Mouse (Mus musculus) heart, embryonic 11.5 days (tissue): ENCODE measurements at regions not wholly inside any gene's neighbourhood (a gene's known extent, or its start where the extent isn't known, plus 50 kb on each side); places are given as distances from the start of the nearest gene placed in this dataset.

ENCODE experiments used
- ATAC-seq: fragments of 200-750 bp; cut with Nextera tagmentation; replicated peaks from 2 replicates; pipeline ENCODE4 v1.8.0; 2017; ENCODE audit warnings: moderate library complexity; ENCODE audit not compliant: insufficient number of reproducible peaks, low FRiP score, low TSS enrichment
- H3K27ac ChIP-seq: fragments of 300-500 bp; sonication (generic); 2 replicates; pipeline ENCODE4 v1.5.1; 2014; ENCODE audit warnings: mild to moderate bottlenecking, low read depth, low read length
- H3K27me3 ChIP-seq: fragments of 300-500 bp; sonication (generic); 2 replicates; pipeline ENCODE4 v1.6.1; 2014; ENCODE audit warnings: mild to moderate bottlenecking, low read length, mixed read lengths; ENCODE audit not compliant: control insufficient read depth, insufficient read depth
- H3K36me3 ChIP-seq: fragments of 300-500 bp; sonication (generic); 2 replicates; pipeline ENCODE4 v1.6.1; 2014; ENCODE audit warnings: mild to moderate bottlenecking, low read length, moderate library complexity, mixed read lengths; ENCODE audit not compliant: control insufficient read depth, insufficient read depth
- H3K4me1 ChIP-seq: fragments of 300-500 bp; sonication (generic); 2 replicates; pipeline ENCODE4 v1.6.1; 2014; ENCODE audit warnings: low read length; ENCODE audit not compliant: control insufficient read depth, insufficient read depth
- H3K4me2 ChIP-seq: fragments of 300-500 bp; sonication (generic); 2 replicates; pipeline ENCODE4 v1.6.1; 2014; ENCODE audit warnings: mild to moderate bottlenecking, moderate library complexity
- H3K4me3 ChIP-seq: fragments of 300-500 bp; sonication (generic); 2 replicates; pipeline ENCODE4 v1.5.1; 2014; ENCODE audit warnings: low read depth, low read length
- H3K9ac ChIP-seq: fragments of 300-500 bp; sonication (generic); 2 replicates; pipeline ENCODE4 v1.6.1; 2014; ENCODE audit warnings: mild to moderate bottlenecking, low read depth, low read length, moderate library complexity
- H3K9me3 ChIP-seq: fragments of 300-500 bp; sonication (generic); replicated peaks from 2 replicates; pipeline ENCODE4 v1.6.1; 2016; ENCODE audit warnings: low read length; ENCODE audit not compliant: control insufficient read depth
- WGBS: fragments of 180-500 bp; shearing (Covaris S2); extraction: QIAGEN DNeasy Blood & Tissue Kit; methylation state at CpG from one replicate; pipeline ENCODE4 v1.1.7; 2014; ENCODE audit not compliant: insufficient replicate concordance; 5-methylcytosine and 5-hydroxymethylcytosine counted together

DNA sequence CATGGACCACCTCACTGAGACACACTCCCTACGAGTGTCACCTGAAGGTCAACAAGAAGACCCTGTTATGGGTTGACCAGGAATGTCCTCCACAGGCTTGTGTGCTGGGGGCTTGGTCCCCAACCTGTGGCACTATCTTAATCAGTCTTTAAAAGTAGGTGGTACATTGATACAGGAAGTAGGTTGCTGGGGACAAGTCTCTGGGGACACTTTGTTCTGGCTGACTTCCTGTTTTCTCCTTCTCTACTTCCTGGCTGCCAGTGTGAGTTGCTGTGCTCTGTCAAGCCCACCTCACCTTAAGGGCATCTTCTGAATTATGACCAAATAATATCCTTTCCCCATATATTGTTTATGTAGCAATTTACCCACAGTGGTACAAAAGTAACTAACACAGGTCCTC lies 96.1 kb downstream of the Cct6b start:
- WGBS = 57% methylated on average over 1 of the region's 1 CpGs
- Histone ChIP-seq H3K27me3 (no peaks in the 10 kb centered on the region), H3K36me3 (no peaks in the 10 kb centered on the region), H3K9ac (no peak overlapping the region), H3K4me1 (no peaks in the 10 kb centered on the region), H3K27ac (no peak overlapping the region), H3K4me3 (no peak overlapping the region), H3K9me3 (no peaks in the 10 kb centered on the region), H3K4me2 (no peak overlapping the region)
- no peak for ATAC-seq

DNA sequence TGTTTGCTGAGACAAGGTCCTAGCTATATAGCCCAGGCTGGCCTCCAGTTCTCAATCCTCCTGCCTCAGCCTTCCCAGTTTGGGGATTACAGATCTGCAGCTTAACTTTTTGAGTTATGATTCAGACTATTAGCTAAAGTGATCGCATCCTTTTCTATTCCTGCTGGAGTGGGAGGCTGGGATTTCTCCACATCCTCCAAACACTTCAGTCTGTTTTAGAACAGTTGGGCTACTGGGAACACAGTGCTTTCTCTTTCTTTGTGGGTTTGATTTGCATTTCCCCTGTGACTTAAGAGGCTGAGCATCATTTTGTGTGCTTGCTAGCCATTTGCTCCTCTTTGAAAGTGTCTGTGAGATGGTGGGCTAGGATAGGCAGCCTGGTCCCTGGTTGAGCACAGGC lies 100.0 kb downstream of the Cct6b start:
- no peak for ATAC-seq
- Histone ChIP-seq H3K4me3 (no peak overlapping the region), H3K4me1 (no peaks in the 10 kb centered on the region), H3K27ac (no peak overlapping the region), H3K36me3 (no peaks in the 10 kb centered on the region), H3K9me3 (no peaks in the 10 kb centered on the region), H3K9ac (no peak overlapping the region), H3K4me2 (no peak overlapping the region), H3K27me3 (no peaks in the 10 kb centered on the region)
- 80% methylated on average over 1 of the region's 1 CpGs for WGBS

DNA sequence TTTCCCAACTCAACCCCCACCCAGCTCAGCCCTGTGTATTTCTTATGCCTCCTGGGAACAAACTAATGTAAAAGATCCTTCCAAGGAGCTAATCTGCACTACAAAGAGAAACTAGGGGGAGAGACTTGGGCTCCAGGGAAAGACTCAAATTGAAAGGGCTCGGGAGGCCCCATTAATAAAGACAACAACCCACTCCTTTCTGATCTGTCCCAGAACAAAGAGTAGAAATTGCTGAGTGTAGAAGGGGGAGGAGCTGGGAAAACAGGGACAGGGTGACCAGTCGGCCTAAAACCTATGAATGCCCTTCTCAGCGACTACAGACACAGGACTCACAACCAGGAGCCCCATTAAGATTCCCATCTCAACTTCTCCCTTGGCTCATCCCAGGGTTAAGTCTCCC lies 102.0 kb downstream of the Cct6b start:
- Histone ChIP-seq H3K36me3 (no peaks in the 10 kb centered on the region), H3K9me3 (no peaks in the 10 kb centered on the region), H3K4me2 (no peak overlapping the region), H3K9ac (no peak overlapping the region), H3K27ac (no peak overlapping the region), H3K4me1 (no peaks in the 10 kb centered on the region), H3K27me3 (no peaks in the 10 kb centered on the region), H3K4me3 (no peak overlapping the region)
- WGBS = 25% methylated on average over 3 of the region's 3 CpGs
- ATAC-seq = no peak

- Histone ChIP-seq H3K4me1 (no peaks in the 10 kb centered on the region), H3K27ac (no peak overlapping the region), H3K4me3 (no peak overlapping the region), H3K4me2 (no peak overlapping the region), H3K36me3 (no peaks in the 10 kb centered on the region), H3K9me3 (no peaks in the 10 kb centered on the region), H3K9ac (no peak overlapping the region), H3K27me3 (no peaks in the 10 kb centered on the region)
- ATAC-seq = no peak
- 47% methylated on average over 5 of the region's 5 CpGs for WGBS
These were observed 112.4 kb downstream of the Cct6b start for GRCm38 (mm10) chr11:82651751-82652150.

DNA sequence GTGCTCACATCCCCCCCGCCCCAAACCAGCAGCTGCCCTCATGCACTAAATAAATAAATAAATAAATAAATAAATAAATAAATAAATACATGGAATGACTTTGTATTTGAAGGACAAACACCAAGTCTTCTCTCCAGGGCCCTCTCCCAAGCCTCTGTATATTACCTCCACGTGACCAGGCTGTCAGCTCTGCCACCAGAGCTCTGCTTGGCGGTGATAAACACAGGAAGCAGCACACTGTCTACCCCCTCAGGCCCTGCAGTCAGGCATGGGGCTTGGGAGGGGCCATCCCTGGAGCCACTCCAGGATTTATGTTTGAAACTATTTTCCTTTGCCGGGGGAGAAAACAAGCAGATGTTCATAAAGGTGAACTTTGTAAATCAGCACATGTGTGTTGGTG lies 125.6 kb downstream of the Cct6b start:
- H3K27ac ChIP-seq = no peak overlapping the region
- no peak; the same call in 1 of the 2 replicates for ATAC-seq
- WGBS = 50% methylated on average over 4 of the region's 4 CpGs
- no peak overlapping the region for H3K4me2 ChIP-seq
- H3K4me3 ChIP-seq = no peak overlapping the region
- no peaks in the 10 kb centered on the region for H3K36me3 ChIP-seq
- no peaks in the 10 kb centered on the region for H3K4me1 ChIP-seq
- H3K27me3 ChIP-seq = no peaks in the 10 kb centered on the region
- H3K9ac ChIP-seq = no peak overlapping the region
- H3K9me3 ChIP-seq = no peaks in the 10 kb centered on the region

- Histone ChIP-seq H3K36me3 (no peaks in the 10 kb centered on the region), H3K4me1 (no peaks in the 10 kb centered on the region), H3K27ac (no peak overlapping the region), H3K4me2 (no peak overlapping the region), H3K4me3 (no peak overlapping the region), H3K9ac (no peak overlapping the region), H3K27me3 (no peaks in the 10 kb centered on the region), H3K9me3 (no peaks in the 10 kb centered on the region)
- no peak for ATAC-seq
- WGBS = 88% methylated on average over 1 of the region's 1 CpGs
These were observed 131.9 kb downstream of the Cct6b start for GRCm38 (mm10) chr11:82632191-82632590.

GRCm38 (mm10) chr11:82631387-82631786 lies 132.7 kb downstream of the Cct6b start:
- Histone ChIP-seq H3K4me1 (no peaks in the 10 kb centered on the region), H3K4me3 (no peak overlapping the region), H3K9me3 (no peaks in the 10 kb centered on the region), H3K27ac (no peak overlapping the region), H3K27me3 (no peaks in the 10 kb centered on the region), H3K36me3 (no peaks in the 10 kb centered on the region), H3K4me2 (no peak overlapping the region), H3K9ac (no peak overlapping the region)
- no peak for ATAC-seq
- 40% methylated on average over 4 of the region's 4 CpGs for WGBS

GRCm38 (mm10) chr11:82626501-82627111 lies 137.5 kb downstream of the Cct6b start:
- H3K4me1 ChIP-seq = no peaks in the 10 kb centered on the region
- no peaks in the 10 kb centered on the region for H3K27me3 ChIP-seq
- no peak overlapping the region for H3K4me3 ChIP-seq
- WGBS = 42% methylated on average over 7 of the region's 7 CpGs
- H3K36me3 ChIP-seq = no peaks in the 10 kb centered on the region
- H3K4me2 ChIP-seq = no peak overlapping the region
- no peak overlapping the region for H3K9ac ChIP-seq
- no peaks in the 10 kb centered on the region for H3K9me3 ChIP-seq
- no peak for ATAC-seq
- no peak overlapping the region for H3K27ac ChIP-seq

- WGBS = 92% methylated on average over 10 of the region's 10 CpGs
- H3K4me3 ChIP-seq = no peak overlapping the region
- no peak overlapping the region for H3K9ac ChIP-seq
- no peaks in the 10 kb centered on the region for H3K4me1 ChIP-seq
- no peak overlapping the region for H3K4me2 ChIP-seq
- H3K27me3 ChIP-seq = peaks cover 6% of the 10 kb centered on the region
- no peaks in the 10 kb centered on the region for H3K9me3 ChIP-seq
- no peak overlapping the region for H3K27ac ChIP-seq
- no peak for ATAC-seq
- H3K36me3 ChIP-seq = no peaks in the 10 kb centered on the region
These were observed 143.1 kb downstream of the Cct6b start for GRCm38 (mm10) chr11:82621061-82621460.
